Mouse (Mus musculus): Measurements from ENCODE around the gene Csn1s1. TPM values are rescaled to one million over a fixed set of nuclear protein-coding genes. Genes with fewer than 3 reads are reported as not detected.

Gene Csn1s1
- total RNA-seq (2021): not detected
- long read RNA-seq, experiment 1: 0 reads
- long read RNA-seq, experiment 2: 0 reads

GRCm38 (mm10) chr5:87665908-87666307 is at the start of gene Csn1s1:
TSS of gene Csn1s1 (plus strand) at chr5:87666208.
- DNase-seq: no peak
- TF ChIP-seq CTCF (IDR thresholded peaks at IDR 0.05): no peak
- no peak within 1 kb of the TSS for H3K4me3 ChIP-seq
- no peak within 1 kb of the TSS for H3K27ac ChIP-seq
- intact Hi-C loops (cut with DNase I): no loop called here

GRCm38 (mm10) chr5:87622681-87623080 is 43.3 kb upstream of the Csn1s1 start:
- H3K4me3 ChIP-seq: no peak overlapping the region
- no peak for DNase-seq
- no peak for TF ChIP-seq CTCF (IDR thresholded peaks at IDR 0.05)
- intact Hi-C loops (cut with DNase I): no loop called here
- no peak overlapping the region for H3K27ac ChIP-seq

- intact Hi-C loops (cut with DNase I): no loop called here
- H3K27ac ChIP-seq: no peak overlapping the region
- TF ChIP-seq CTCF (IDR thresholded peaks at IDR 0.05): peak; percentile 28; the same call in 1 of the 2 replicates
- peak; percentile 25 for DNase-seq
- H3K4me3 ChIP-seq: no peak overlapping the region
These were observed 23.2 kb upstream of the Csn1s1 start for GRCm38 (mm10) chr5:87642787-87643186.

DNA sequence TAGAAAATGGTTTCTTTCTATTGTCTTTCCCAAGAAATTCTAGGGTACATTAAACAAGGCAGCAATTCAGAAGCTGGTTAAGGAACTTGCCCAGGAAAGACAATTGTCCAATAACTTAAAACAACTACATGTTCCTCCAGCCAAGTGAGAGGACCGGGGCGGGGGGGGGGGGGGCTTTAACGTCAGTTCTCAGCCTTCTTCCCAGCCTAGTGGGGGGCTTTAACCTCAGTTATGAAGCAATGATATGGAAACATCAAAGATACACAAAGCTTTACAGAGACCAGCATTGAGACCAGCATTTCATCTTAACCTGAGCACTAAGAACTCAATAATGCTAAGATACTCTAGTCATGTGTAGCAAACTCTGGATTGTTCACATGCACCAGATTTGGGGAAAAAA is 33.5 kb downstream of the Csn1s1 start, which contains the start of gene Csn2:
Gene Csn2 (minus strand): TSS at position 101 of the 400 bp plus-strand sequence.
- Histone ChIP-seq H3K27ac (no peak within 1 kb of the TSS), H3K4me3 (no peak within 1 kb of the TSS)
- no peak for TF ChIP-seq CTCF (IDR thresholded peaks at IDR 0.05)
- intact Hi-C loops (cut with DNase I): no loop called here
- no peak for DNase-seq

GRCm38 (mm10) chr5:87705891-87706290 is 39.9 kb downstream of the Csn1s1 start:
- no peak for TF ChIP-seq CTCF (IDR thresholded peaks at IDR 0.05)
- intact Hi-C loops (cut with DNase I): no loop called here
- H3K27ac ChIP-seq: no peak overlapping the region
- no peak overlapping the region for H3K4me3 ChIP-seq
- no peak for DNase-seq

Other genes with a start within 250 kb of the Csn1s1 start
- gene Ugt2b38, start 242.0 kb upstream of the Csn1s1 start, total RNA-seq (2021): not detected
- not detected for gene Ugt2a2, start 183.9 kb upstream of the Csn1s1 start, total RNA-seq (2021)
- gene Gm43638, start 179.4 kb upstream of the Csn1s1 start, total RNA-seq (2021): not detected
- not detected for gene Ugt2a1, start 175.3 kb upstream of the Csn1s1 start, total RNA-seq (2021)
- not detected for gene Sult1b1, start 128.0 kb upstream of the Csn1s1 start, total RNA-seq (2021)
- not detected for gene Sult1d1, start 97.2 kb upstream of the Csn1s1 start, total RNA-seq (2021)
- gene Sult1e1, start 74.6 kb upstream of the Csn1s1 start, total RNA-seq (2021): under 1 TPM in 1 of 2 experiments, not detected in 1; 0.26 TPM
- gene Csn2, start 33.4 kb downstream of the Csn1s1 start, total RNA-seq (2021): not detected
- gene Csn1s2a, start 108.4 kb downstream of the Csn1s1 start, total RNA-seq (2021): not detected
- gene Csn1s2b, start 141.9 kb downstream of the Csn1s1 start, total RNA-seq (2021): not detected
- not detected for gene Prr27, start 159.5 kb downstream of the Csn1s1 start, total RNA-seq (2021)
- gene Odam, start 218.8 kb downstream of the Csn1s1 start, total RNA-seq (2021): not detected